Mouse (Mus musculus): ENCODE measurements around the gene Cacng2.
"Not testable (repeated sequence)": the region's sequence is repeated elsewhere in the genome, so short reads cannot be mapped to it uniquely, and the experiment has no call there.

- not testable (repeated sequence) for TF ChIP-seq GATA1, TAL1 (IDR thresholded peaks at IDR 0.05; ENCODE audit: low read length)
Observed at GRCm38 (mm10) chr15:78008206-78008605, 111.6 kb downstream of the Cacng2 start.

Measured in erythroblast, embryonic 14.5 days (primary cell).